Mouse (Mus musculus) central nervous system, embryonic 18 days (tissue): ENCODE results near the gene Htt. TPM values are rescaled to one million over a fixed set of nuclear protein-coding genes. Genes with fewer than 3 reads are reported as not detected.

Source experiments
- polyA plus RNA-seq: library from polyadenylated mRNA; depleted of rRNA; stranded (reverse); fragments of >200 nt; gene quantifications from 2 replicates; pipeline ENCODE4 v1.2.3, GENCODE M21; 2012; rRNA removed

Htt gene
- polyA plus RNA-seq, result 29.6 and 29.8 TPM in 2 replicates

DNA sequence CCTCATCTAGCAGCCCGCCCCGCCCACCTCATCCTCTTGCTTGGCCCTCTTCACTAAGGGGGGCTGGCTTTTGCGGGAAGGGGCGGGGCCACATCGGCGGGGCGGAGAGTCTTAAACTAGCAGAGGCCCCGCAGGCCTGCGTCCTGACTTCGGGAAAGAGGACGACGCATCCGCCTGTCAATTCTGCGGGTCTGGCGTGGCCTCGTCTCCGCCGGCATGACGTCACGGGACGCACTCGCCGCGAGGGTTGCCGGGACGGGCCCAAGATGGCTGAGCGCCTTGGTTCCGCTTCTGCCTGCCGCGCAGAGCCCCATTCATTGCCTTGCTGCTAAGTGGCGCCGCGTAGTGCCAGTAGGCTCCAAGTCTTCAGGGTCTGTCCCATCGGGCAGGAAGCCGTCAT lies at the start of gene Htt:
Htt (plus strand) TSS at position 232 of the 400 bp plus-strand sequence.

DNA sequence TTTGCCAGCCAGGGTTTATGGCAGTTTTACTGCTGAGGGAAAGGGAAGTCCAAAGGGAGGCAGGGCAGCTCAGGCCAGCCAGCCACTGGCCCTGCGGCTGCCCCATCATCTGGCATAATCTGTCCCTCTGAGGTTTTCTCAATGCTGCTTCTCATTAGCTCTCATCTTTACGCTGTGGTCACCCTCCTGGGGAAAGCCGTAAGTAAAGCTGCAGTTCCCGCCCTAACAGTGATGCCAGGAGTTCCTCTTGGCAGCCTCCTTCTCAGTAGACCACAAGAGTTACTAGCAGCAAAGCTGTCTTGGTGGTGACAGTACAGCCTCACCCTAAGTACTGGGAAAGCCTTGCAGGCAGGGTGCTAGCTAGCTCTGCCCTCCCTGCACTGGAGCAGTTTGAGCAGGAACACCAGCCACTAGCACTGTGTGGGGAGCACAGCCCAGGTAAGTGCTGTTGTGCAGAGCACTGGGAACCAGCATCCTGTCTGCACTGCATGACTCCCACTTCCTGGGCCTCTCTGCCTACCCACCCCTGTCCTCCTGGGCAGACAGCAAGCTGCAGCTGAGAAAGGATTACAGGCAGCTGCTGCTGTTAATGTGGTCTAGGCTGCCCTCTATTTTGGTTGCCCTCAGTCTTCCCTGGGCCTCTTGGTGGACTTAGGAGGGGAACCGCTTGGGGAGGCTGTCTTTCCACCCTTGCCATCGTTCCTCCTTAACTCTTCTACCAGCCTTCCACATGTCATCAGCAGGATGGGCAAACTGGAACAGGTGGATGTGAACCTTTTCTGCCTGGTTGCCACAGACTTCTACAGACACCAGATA lies 146.6 kb downstream of the Htt start, which contains the start of gene Msantd1:
Msantd1 (plus strand) TSS at position 103 of the 816 bp plus-strand sequence.

DNA sequence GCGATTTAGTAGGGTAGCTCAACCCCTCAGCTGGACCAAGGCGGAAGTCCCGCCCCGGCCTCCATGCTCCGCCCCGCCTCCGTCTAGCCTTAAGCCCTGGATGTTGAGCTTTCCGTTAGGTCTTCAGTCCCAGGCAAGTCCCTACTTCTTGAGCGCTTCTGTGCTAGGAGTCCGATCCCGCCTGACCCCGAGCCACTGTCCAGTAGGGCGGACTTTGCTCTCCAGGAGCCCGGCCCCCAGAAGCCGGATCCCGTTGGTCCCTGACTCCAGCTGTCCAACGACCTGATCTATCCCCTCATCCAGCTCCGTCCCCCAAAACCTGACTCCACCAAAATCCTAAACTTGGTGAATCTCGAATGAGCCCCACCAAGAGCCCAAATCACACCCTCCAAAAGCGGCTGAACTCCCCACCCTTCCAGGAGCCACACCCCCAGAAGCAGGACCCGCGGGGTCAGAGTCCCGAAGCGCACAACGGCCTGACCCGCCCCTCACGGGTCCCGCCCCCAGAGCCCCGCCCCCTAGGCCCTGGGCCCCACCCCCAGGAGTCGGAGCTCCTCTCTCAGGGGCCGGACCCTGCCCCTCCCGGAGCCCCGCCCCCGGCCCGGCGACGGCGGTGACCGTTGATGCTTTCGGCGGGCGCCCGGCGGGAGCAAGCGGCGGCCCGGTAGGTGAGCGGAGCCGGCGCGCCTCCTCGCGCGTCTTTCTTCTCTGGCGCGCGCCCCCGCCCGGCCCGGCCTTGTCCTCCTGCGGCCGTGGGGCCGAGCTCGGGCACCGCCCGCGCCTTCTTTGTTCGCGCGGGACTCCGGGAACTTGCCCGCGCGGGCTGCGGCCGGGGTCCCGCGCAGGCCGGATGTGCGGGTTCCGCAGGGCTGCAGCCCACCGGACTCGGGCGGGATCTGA lies 187.6 kb downstream of the Htt start, which contains the start of gene Rgs12:
Rgs12 (plus strand) TSS at position 585 of the 900 bp plus-strand sequence.

Other genes starting within 250 kb of the Htt start
- 13.6 and 13.7 TPM in 2 replicates for gene Tnip2, start 247.7 kb upstream of the Htt start, polyA plus RNA-seq
- 32.1 and 37.2 TPM in 2 replicates for gene Sh3bp2, start 235.9 kb upstream of the Htt start, polyA plus RNA-seq
- gene Add1, start 188.1 kb upstream of the Htt start, polyA plus RNA-seq, result 253 and 261 TPM in 2 replicates
- 222 and 224 TPM in 2 replicates for gene Mfsd10, start 124.5 kb upstream of the Htt start, polyA plus RNA-seq
- 21.6 and 22.1 TPM in 2 replicates for gene Nop14, start 101.6 kb upstream of the Htt start, polyA plus RNA-seq
- gene Grk4, start 101.4 kb upstream of the Htt start, polyA plus RNA-seq, result 3.8 and 4.3 TPM in 2 replicates
- 15.0 and 17.1 TPM in 2 replicates for gene Msantd1, start 146.3 kb downstream of the Htt start, polyA plus RNA-seq
- gene Rgs12, start 187.7 kb downstream of the Htt start, polyA plus RNA-seq, result 39.2 and 39.8 TPM in 2 replicates